Mouse (Mus musculus) lung, postnatal 25 days (tissue): ENCODE data around the gene Klf3.

ENCODE experiments used
- DNase-seq: peaks from one replicate; pipeline ENCODE4 v3.0.0; 2022; ENCODE audit warnings: low spot score

Gene Klf3

DNA sequence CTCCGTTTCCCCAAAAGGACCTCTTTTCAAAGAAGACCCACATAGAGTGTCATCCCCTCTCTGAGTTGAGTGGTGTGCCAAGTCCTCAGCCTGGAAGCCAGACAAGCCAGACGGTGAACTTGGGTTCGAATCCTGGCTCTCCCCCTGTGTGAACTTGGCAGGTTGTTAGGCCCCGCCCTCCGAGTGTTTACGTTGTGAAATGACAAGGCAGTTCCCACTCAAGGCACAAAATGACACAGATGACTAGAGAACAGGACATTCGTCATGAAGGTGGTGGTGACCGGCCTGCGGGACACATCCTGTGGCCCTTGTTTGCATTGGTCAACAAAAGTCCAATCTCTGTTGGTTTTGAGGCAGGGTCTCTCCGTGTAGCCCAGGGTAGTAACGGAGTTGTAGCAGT, 6.7 kb downstream of the Klf3 start:
- peak; percentile 75 for DNase-seq

DNA sequence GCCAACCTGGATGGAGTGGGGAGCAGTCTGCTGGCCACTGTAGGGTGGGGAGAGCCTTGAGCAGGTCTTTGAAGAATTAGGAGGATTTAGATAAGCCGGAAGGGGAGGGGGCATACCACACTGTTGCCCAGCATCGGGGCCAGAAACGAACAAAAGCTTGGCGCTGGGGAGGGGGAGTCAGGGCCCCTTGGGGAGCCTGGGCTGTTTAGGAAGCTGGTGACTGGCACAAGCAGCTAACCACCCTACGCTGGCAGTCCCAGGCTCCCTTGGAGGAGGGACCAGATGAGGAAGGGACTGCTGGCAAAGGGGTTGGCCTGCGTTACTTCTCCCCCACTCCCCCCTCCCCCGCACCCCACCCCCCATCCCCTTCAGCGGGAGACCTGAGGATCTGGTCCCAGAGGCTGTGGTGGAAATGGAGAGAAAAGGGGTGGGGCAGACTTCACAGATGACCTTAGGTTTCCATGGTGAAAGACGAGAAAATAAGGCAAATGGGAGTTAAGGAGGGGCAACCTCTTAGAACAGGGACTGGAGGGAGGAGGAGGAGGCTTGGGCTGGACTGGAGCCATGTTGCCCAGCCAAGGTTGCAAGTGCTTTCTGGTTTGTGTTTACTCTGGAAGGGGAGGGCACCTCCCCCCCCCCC, 7.8 kb downstream of the Klf3 start:
- DNase-seq, result peak; percentile 78

DNA sequence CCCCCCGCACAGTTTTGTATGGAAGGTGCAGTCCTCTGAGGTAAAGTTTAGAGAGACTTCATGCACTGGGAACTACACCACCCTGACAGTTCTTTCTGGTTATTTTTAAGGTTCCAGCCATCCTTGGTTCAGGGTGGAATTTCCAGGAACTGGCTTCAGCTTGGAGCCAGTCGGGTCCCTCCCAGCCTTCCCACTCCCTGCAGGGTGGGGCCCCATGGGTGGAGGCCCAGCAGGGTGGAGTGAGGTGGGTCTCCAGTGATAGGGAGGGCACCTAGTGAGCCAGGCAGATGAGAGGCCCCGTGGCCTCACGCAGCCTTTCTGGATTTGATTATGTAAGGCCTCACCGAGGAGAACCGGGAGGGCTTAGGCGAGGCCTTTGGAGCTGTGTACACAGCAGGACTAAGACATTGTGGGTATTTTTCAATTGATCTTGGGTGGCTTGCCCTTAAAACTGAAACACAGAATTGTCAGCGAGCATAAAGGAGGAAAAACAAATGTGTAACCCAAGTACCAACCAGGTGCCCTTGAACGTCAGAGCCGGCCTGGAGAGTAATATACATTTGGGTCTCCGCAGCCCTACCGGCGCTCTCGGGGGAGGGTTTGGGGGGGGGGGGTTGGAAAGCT, 8.4 kb downstream of the Klf3 start:
- peak; percentile 76 for DNase-seq

DNA sequence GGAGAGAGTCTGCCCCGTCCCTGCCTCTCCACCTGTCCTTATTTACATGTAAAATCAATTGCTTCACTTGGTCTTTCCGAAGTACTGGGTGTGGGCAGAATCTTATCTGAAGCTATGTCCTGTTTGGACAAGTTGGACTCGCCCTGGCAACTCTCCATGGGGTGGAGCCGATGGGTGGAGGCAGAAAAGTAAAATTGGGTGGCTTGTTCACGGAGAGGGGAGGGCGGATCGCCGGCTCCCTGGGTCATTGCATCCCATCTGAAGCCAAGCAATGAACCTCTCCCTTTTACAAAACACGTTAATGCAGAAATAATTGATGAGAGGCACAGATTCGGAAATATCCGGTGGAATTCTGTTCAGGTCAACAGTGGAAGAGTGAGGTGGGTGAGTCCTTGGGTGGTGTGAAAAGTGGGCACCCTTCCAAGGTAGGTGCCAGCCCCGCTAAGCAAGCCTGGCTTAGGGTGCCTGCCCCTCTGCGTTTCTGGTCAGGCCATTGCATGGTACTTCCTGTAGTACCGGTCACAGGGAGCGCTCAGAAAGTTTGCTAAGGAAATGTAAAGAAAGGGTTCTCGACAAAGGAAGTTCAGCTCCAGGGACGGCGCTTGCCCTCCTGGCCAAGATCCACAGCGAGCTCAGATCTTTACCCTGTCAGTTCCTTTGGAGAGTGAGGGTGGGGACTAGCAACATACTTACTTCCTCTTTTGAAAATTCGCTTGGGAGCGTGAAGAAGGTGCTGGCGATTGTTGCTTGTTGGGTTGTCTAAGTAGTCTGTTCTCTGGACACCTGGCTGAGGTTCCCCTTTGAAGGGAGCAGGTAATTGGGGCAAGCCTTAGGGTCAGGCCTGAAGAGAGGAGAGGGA, 9.2 kb downstream of the Klf3 start:
- DNase-seq, result peak; percentile 95

DNA sequence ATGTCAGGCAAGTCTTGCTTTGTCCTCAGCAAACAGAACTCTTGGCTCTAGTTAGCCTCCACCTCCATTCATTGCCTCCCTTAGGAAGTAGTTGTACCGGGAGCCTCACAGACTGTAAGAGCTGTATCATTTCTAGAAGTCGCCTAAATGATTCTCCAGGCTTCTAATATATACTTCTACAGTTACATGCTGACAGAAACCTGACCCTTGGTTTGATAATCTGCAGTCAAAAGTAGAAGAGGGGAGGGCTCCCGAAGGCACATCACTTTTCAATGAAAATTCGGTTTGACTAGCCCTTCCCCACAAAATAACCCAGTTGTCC, 9.8 kb downstream of the Klf3 start:
- no peak for DNase-seq

DNA sequence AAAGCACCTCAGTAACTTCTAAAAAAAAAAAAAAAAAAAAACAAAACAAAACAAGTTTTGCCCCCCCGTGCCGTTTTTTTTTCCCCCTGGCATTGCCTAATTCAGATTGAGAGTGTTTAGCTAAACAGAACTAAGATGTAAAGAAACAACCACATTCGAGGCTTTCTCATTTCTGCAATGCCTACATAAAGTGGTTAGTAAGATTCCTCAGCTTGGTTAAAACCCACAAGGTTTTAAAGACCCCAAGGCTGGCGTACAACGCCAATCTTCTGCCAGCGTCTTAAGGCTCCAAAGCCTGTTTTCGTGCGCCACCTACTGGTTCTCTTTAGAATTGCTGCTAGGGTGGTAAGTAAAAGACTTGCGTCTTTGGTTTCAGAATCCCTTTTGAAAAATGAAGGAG, 10.2 kb downstream of the Klf3 start:
- peak; percentile 91 for DNase-seq

DNA sequence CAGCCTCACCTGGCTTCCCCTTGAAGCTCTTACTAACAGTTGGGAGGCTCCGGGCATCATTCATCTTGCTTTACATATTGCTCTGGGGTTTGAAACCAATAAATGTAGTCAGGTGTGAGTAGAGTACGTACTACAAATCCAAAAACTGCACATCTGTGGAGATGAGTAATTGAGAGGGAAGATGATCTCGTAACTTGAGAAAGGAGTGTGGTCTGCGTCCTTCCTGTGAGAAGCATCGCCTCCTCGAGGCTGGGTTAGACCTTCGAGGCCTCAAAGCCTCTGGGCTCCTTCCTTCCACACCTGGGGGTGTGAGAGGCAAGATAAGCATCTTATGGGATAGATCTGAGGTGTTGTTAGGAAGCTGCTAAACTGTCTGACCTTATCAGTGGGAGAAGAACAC, 11.2 kb downstream of the Klf3 start:
- no peak for DNase-seq

DNA sequence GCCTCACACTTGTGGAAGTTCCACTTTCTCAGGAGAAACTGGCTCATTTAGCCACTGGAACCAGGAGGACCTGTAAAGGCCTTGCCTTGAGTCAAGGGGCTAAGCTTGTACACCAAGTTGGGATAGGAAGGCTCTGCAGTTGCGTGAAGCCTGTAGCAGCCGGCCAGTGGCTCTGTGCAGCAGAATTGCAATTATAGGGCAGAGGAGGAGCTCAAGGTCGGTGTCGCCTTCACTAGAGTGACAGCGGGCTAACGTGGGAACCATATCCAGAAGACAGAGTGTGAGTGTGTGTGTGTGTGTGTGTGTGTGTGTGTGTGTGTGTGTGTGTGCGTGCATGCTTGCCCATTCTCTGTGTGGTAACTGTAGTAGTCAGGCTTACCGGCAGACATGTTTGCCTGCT, 12.4 kb downstream of the Klf3 start:
- no peak for DNase-seq

DNA sequence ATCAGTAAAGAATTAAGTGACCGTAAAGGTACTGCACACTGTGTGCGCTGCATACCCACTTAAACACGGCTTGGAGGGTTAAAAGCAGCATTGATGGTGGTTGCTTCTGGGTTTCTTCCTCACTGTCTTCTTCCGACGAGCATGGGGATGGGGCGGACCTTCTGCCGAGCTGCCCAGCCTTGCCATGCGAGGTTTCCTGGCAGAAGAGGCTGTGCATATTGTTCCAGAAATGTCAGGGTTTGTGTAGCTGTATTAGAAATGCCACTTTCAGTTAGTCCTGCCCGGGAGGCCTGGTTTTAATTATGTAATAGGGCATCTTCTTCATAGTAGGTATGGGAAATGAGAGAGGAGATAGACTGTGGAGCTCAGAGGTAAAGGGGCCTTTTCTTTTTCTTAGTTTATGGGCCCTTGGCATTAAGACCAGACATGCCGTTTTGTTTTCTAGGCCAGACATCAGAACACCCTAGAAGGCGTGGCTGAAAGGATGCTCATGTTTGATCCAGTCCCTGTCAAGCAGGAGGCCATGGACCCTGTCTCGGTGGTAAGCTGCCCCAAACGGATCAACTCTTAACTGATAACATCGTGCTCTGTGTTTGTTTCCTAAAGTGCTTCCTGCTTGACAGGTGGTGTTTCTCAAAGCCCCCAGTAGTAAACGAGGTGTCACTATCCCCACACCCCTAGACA, 13.2 kb downstream of the Klf3 start:
- no peak for DNase-seq

DNA sequence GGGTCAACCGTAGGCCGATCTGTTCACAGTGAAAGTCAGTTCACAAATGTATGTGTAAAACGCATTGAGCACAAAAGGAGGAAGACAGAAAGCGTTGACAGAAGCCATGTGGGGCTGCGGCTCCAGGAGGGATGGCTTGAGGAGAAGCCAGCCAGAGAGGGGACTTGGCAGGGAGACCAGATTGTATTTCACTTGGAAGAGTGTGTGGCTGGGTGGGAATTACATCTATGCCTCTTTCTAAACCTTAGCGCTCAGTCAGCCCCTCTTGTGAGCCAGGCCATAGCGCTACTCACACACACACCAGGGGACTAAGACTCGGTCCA, 13.7 kb downstream of the Klf3 start:
- DNase-seq, result no peak

DNA sequence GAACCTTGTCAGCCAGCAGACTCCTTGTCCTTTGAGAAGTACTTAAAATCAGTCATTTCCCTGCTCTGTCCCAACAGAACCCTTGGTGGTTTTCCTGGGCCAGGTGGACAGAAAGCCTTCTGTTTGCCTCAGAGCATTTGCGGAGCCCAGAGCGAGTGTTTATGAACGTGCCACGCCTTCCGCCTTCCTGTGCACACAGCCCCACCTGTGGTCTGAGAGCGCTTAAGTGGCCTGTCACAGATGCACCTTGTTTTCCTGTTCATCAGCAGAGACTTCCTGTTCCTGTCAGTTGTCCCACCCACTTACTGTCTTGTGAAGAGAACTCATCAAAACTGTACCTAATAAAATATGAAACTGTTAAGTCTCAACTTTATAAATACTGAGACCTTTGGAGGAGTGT, 16.2 kb downstream of the Klf3 start:
- DNase-seq, result peak; percentile 78

DNA sequence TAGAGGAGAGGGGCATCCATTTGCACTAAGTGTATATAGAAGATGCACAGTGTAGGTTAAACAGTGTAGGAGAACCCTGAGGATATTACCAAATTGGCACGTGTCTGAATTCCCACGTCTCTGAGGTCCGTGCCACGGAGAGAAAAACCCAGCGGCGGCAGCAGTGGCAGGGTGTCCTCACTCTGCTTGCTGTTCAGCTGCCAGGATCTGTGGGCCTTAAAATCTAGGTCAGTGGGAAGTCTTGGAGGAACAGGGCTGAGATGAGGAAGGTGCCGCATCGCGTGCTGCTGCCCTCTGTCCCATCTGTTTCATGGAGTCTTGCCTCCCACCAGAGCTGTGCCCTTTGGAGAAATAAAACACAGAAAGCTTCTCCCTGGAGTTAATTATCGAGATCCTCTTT, 16.9 kb downstream of the Klf3 start:
- DNase-seq, result no peak

DNA sequence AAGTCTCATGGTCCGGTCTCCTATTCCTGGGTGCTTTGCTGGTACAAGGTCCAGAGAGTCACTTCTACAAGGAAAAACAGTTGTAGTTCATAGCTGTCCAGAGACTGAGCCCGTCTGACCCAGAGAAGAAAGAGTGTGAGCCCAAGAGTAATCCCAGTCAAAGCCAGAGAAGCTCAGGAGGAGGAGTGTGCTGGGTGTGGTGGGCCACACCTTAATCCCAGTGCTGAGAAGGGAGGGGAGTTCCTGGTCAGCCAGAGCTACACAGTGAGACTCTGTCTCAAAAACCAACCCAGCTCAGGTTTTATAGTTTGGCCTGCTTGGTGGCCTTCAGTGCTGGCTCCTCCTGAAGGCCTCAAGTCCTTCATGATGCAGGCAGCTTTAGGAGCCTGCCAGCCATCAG, 18.1 kb downstream of the Klf3 start:
- DNase-seq, result no peak

DNA sequence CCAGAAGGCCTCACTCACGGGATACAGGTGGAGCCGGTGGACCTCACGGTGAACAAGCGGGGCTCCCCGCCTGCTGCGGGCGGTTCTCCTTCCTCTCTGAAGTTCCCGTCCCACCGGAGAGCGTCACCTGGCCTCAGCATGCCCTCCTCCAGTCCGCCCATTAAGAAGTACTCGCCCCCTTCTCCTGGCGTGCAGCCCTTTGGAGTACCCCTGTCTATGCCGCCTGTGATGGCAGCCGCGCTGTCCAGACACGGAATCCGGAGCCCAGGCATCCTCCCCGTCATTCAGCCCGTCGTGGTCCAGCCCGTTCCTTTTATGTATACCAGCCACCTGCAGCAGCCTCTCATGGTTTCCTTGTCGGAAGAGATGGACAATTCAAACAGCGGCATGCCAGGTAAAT, 18.8 kb downstream of the Klf3 start:
- DNase-seq, result no peak

DNA sequence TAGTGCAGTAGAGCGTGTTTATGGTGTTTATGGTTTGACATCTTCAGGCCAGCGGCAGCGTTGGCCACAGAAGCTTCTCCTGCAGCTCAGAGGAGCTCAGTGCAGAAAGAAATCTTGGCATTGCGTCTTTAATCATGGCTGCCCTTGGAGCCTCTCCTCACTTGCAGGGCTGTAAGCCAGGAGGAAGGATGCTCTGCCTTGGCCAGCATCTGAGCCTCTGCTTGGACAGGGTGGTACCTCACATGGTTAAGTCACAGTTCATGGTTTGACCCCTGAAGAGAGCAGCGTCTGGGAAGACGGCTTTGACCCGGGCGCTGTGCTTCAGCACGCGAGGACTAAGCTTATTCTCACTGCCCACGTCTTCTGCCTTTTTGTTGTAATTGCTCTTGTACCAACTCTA, 20.2 kb downstream of the Klf3 start:
- no peak for DNase-seq

DNA sequence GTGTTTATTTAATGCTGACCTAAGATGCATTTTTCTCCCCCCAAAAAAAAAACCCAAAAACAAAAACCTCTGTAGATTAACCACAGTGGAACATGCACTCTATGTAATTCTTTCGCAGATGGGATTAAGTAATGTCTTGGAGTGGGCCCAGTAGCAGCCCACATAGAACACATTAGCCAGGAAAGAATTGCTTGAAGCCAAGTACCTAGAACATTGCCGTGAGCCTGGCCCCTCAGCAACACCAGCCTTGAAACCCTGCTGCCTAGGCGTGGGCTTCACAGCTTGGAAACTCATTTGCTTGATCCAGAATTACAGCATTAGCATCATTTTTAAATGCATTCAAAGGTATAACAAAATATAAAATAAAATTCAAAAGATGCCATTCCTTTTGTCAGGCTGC, 21.6 kb downstream of the Klf3 start:
- no peak for DNase-seq

DNA sequence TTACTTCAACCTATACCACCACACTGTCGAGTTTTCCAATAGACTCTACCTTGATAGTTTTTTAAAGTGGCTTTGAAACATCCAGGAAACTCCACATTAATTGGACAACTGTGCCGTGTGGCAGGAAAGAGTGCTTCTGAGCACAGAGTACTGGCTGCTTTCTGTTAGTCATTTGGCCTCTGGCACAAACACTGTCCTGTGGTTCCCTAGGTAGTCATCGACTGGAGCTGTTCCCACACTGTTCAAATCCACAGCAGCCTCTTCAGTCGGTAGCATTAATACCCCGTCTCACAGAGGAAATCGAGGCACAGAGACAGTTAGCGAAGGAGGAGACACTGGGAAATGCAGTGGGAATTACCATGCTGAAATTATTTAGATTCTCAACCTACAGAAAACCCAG, 22.3 kb downstream of the Klf3 start:
- DNase-seq, result no peak

DNA sequence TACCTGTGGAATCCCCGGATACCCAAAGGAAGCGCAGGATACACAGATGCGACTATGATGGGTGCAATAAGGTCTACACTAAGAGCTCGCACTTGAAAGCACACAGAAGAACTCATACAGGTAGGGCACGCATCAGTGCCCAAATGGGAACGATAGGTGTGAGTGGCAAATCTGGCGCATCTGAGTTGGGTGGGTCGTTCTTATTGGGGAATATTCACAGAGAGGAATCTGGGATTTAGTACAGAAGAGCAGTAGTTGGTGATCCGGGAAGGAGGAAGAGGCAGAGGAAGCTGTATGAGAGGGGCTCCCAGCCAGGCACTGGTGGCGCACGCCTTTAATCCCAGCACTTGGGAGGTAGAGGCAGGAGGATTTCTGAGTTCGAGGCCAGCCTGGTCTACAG, 24.0 kb downstream of the Klf3 start:
- no peak for DNase-seq

DNA sequence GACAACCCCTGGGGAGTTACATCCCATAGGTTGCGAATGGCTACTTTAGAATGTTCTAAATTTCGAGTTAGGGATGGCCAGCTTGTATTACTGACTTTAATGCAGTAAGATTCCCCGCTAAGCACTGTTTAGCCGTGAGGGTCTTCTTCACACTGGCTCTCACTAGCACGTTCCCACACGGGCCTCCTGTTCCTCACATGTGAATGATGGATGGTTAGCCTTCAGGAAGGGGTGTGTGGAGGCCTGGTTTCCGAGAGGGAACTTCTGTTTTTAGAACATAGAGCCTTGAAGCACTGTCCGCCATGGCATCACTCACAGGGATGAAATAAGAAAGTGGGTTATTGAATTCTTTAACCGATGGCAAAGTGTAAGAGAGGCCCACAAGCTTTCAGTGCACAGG, 25.1 kb downstream of the Klf3 start:
- no peak for DNase-seq

DNA sequence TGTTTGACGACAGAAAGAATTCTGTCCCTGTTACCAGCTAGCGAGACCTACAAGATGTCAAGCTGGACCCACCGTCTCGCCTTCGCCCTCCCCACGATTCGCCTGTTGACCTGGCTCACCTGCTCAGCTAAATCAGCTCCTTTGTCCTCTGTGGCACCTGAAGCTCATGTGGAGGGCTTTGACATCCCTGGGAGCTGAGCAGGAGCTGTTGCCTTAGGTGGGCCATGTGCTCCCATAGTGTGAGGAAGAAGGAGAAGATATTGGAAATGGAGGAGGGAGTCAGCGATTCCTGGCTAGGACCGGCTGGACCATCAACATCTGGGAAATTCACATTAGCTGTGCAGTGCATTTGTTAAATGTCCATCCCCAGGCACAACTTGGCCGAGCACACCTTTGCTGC, 26.4 kb downstream of the Klf3 start:
- DNase-seq, result no peak

DNA sequence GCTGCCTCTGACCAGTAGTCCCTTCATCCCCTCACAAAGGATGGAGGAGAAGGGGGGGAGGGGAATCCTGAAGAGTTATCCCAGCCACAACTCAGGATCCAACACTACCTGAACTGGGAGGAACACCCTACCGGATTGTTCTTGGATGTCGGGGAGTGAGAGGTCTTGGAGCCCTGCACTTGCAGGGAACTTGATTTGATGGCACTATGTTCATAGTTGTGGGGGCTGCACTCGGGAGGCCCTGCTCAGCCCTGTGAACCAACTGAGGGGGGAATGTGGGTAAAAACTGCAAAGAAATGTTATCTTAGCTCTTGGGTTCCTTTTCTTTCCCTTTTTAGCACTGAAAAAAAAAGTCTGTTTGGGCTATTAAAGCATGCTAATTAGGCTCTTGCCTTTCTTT, 27.6 kb downstream of the Klf3 start:
- DNase-seq, result no peak

DNA sequence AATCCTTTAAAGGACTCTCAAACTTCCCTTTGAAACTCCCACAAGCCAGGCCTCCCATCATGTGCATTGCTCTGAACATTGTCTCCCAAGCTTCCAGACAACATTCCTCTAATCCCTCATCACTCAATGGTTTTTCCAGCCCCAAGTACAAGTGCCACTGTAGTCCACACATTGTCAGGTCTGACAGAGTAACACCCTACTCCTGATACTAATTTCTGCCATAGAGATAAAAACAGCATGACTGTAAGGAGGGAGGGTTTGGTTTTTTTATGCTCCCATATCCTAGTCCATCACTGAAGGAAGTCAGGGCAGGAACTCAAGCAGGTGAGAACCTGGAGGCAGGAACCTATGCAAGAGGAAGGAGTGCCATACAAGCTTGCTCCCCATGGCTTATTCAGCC, 30.2 kb downstream of the Klf3 start:
- DNase-seq, result no peak

DNA sequence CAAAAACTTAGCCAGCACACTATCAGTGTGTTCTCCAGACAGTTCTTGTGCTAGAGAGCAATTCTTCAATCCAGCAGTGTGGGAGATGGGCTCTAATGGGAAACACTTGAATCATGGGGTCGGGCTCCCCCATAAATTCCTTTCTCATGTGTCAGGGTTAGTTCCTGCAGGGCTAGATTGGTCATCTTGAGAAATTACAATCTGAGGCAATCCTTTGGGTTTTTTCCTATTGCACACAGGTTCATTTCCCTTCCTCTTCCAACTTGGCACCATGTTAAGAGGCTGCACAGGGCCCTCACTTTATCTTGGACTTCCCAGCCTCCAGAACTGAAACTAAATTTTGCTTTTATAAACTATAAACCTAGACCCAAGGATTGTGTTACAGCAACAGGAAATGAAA, 31.0 kb downstream of the Klf3 start:
- no peak for DNase-seq
